In the genomic region with DNA sequence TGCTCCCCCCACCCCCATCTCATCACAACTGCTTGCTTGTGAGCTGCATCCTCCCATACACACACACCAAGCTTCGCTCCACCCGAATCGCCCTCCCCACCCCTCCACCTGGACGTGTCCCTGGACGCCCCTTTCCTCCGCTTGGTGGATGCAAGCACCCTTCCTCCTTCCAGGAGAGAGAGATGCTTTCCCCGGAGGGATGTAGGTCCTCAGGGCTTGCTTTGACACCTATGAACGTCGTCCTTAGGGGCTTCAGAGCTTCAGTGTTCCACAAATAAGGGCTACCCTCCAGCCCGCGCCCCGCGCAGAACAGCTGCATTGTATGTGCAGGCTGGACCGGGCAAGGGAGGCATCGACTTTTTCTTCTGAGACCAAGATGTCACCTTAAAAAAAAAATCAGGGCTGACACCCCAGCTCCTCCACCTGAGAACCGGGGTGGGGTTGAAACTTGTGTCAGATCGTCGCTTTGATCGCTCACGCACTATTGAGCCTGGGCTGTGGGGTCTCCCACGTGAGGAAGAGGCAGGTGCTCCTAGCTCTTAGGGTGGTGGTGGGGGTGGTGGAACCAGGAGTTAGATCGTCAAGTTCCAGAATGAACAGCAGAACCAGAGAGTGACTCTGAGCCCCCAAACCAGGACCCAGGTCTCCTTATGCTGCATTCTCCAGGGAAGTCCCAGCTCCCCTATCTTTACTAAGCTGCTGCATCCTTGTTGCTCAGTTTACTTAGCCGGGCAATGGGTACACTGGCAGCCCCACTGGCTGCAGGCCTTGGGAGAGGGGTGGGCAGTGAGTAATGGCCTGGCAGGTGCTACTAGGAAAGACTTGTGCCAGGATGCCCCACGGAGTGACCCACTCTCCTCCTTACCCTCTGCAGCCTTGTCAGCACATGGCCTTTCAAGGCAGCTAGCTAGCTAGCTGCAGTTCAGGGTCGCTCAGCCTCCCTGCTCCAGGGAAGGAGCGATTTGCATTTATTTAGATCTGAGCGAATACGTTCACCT, we compare ENCODE assay signal across 9 mouse cellular contexts. TPM values are rescaled to one million over a fixed set of nuclear protein-coding genes. Genes with fewer than 3 reads are reported as not detected.
DNase-seq lines count a peak whose midpoint lies in the region; ATAC-seq and TF ChIP-seq lines count a peak whose summit lies in the region.
"Had no signal": no experiment of that assay in that cellular context is flagged by ENCODE, and none has a peak within 500 bp of the region (broad histone marks: within the 10 kb centered on the region; RNA-seq: fewer than 3 reads in every experiment).

No protein-coding gene starts in this region.

- ATAC-seq in intestine, embryonic 15.5 days = no peak
- no peak for ATAC-seq in intestine, embryonic 16.5 days
- no peak for ATAC-seq in embryonic facial prominence, embryonic 11.5 days (replicated peaks; ENCODE audit: insufficient number of reproducible peaks, low FRiP score, low TSS enrichment, low read depth)
- ATAC-seq in forebrain, postnatal 0 days = no peak
- ATAC-seq in midbrain, embryonic 14.5 days (ENCODE audit: low FRiP score, low TSS enrichment) = no peak

- no peak for TF ChIP-seq CTCF in forebrain, postnatal 0 days (IDR thresholded peaks at IDR 0.05; ENCODE audit: low read depth)

- H3K9me3 ChIP-seq in intestine, embryonic 15.5 days = no peaks in the 10 kb centered on the region
- no peaks in the 10 kb centered on the region for H3K9me3 ChIP-seq in intestine, embryonic 16.5 days (ENCODE audit: control insufficient read depth, low read length)
- H3K9me3 ChIP-seq in embryonic facial prominence, embryonic 11.5 days (replicated peaks; ENCODE audit: control insufficient read depth, low read length) = no peaks in the 10 kb centered on the region
- H3K9me3 ChIP-seq in forebrain, postnatal 0 days (ENCODE audit: low read length) = no peaks in the 10 kb centered on the region
- no peaks in the 10 kb centered on the region for H3K9me3 ChIP-seq in midbrain, embryonic 14.5 days (ENCODE audit: control insufficient read depth, low read length)

- H3K4me1 ChIP-seq in intestine, embryonic 15.5 days (replicated peaks) = 0 out of 2 replicates have a peak, but pooled peaks cover 4% of the 10 kb centered on the region
- 0 out of 2 replicates have a peak, but pooled peaks cover 2% of the 10 kb centered on the region for H3K4me1 ChIP-seq in intestine, embryonic 16.5 days (ENCODE audit: control insufficient read depth, insufficient read depth, low read length)
- H3K4me1 ChIP-seq in embryonic facial prominence, embryonic 11.5 days (ENCODE audit: control insufficient read depth, insufficient read depth, low read length) = no peaks in the 10 kb centered on the region; the same call in 1 of the 2 replicates
- no peaks in the 10 kb centered on the region for H3K4me1 ChIP-seq in forebrain, postnatal 0 days (ENCODE audit: insufficient read depth)
- H3K4me1 ChIP-seq in midbrain, embryonic 14.5 days (ENCODE audit: control insufficient read depth, insufficient read depth, low read length) = peaks cover 35% of the 10 kb centered on the region

- H3K4me3 ChIP-seq in intestine, embryonic 15.5 days (replicated peaks) = 0 out of 2 replicates have a peak overlapping the region, but pooled peaks have one; percentile 20
- no peak overlapping the region for H3K4me3 ChIP-seq in intestine, embryonic 16.5 days (ENCODE audit: low read length)
- peak overlapping the region; percentile 31 for H3K4me3 ChIP-seq in embryonic facial prominence, embryonic 11.5 days (ENCODE audit: low read depth, low read length)
- peak overlapping the region; percentile 64 for H3K4me3 ChIP-seq in forebrain, postnatal 0 days (ENCODE audit: low read depth, low read length)
- peak overlapping the region; percentile 66 for H3K4me3 ChIP-seq in midbrain, embryonic 14.5 days (replicated peaks; ENCODE audit: low read depth, low read length)

- H3K27ac ChIP-seq in intestine, embryonic 15.5 days = no peak overlapping the region
- H3K27ac ChIP-seq in intestine, embryonic 16.5 days (ENCODE audit: low read length) = no peak overlapping the region
- no peak overlapping the region for H3K27ac ChIP-seq in embryonic facial prominence, embryonic 11.5 days (replicated peaks; ENCODE audit: low read depth, low read length)
- no peak overlapping the region; the same call in 1 of the 2 replicates for H3K27ac ChIP-seq in forebrain, postnatal 0 days (ENCODE audit: low read depth, low read length)
- peak overlapping the region; percentile 63 for H3K27ac ChIP-seq in midbrain, embryonic 14.5 days (replicated peaks; ENCODE audit: low read depth, low read length)
- H3K27ac ChIP-seq: liver, embryonic 14.5 days had no signal

- no peak for DNase-seq in embryonic facial prominence, embryonic 11.5 days (ENCODE audit: low spot score)
- DNase-seq in forebrain, postnatal 0 days = peak; percentile 50
- no peak for DNase-seq in midbrain, embryonic 14.5 days
- DNase-seq in adrenal gland, adult 18-20 months (ENCODE audit: low spot score in 2 of 2) = no peak
- DNase-seq in spleen, postnatal 36 days (ENCODE audit: low spot score in 2 of 2) = no peak
- DNase-seq in frontal cortex, postnatal 10 days (ENCODE audit: low spot score in 2 of 2) = no peak

- H3K36me3 ChIP-seq in intestine, embryonic 15.5 days = no peaks in the 10 kb centered on the region
- H3K36me3 ChIP-seq in intestine, embryonic 16.5 days (ENCODE audit: control insufficient read depth, insufficient read depth, low read length) = no peaks in the 10 kb centered on the region
- no peaks in the 10 kb centered on the region for H3K36me3 ChIP-seq in embryonic facial prominence, embryonic 11.5 days (replicated peaks; ENCODE audit: control insufficient read depth, insufficient read depth, low read depth, low read length)
- no peaks in the 10 kb centered on the region for H3K36me3 ChIP-seq in forebrain, postnatal 0 days (ENCODE audit: insufficient read depth)
- H3K36me3 ChIP-seq in midbrain, embryonic 14.5 days (ENCODE audit: control insufficient read depth, insufficient read depth, low read length) = no peaks in the 10 kb centered on the region

- no peak overlapping the region for H3K9ac ChIP-seq in intestine, embryonic 15.5 days
- H3K9ac ChIP-seq in intestine, embryonic 16.5 days (ENCODE audit: low read depth, low read length) = no peak overlapping the region
- H3K9ac ChIP-seq in embryonic facial prominence, embryonic 11.5 days (replicated peaks; ENCODE audit: low read length) = no peak overlapping the region
- H3K9ac ChIP-seq in forebrain, postnatal 0 days = peak overlapping the region; percentile 76
- peak overlapping the region; percentile 87; the same call in 1 of the 2 replicates for H3K9ac ChIP-seq in midbrain, embryonic 14.5 days (replicated peaks; ENCODE audit: low read length)
- H3K9ac ChIP-seq: liver, embryonic 14.5 days had no signal

- peak overlapping the region; percentile 49 for H3K4me2 ChIP-seq in intestine, embryonic 15.5 days (replicated peaks)
- no peak overlapping the region for H3K4me2 ChIP-seq in intestine, embryonic 16.5 days (ENCODE audit: low read depth, low read length)
- peak overlapping the region; percentile 62 for H3K4me2 ChIP-seq in embryonic facial prominence, embryonic 11.5 days (ENCODE audit: low read depth, low read length)
- peak overlapping the region; percentile 74 for H3K4me2 ChIP-seq in forebrain, postnatal 0 days (ENCODE audit: low read depth)
- peak overlapping the region; percentile 87 for H3K4me2 ChIP-seq in midbrain, embryonic 14.5 days (ENCODE audit: low read length)

- 12% methylated on average over 28 of the region's 28 CpGs for WGBS in intestine, embryonic 15.5 days
- 14% methylated on average over 28 of the region's 28 CpGs for WGBS in intestine, embryonic 16.5 days
- 9% methylated on average over 28 of the region's 28 CpGs for WGBS in embryonic facial prominence, embryonic 11.5 days
- 8% methylated on average over 28 of the region's 28 CpGs for WGBS in forebrain, postnatal 0 days
- WGBS in midbrain, embryonic 14.5 days = 4% methylated on average over 28 of the region's 28 CpGs

- peaks cover 77% of the 10 kb centered on the region for H3K27me3 ChIP-seq in intestine, embryonic 15.5 days (replicated peaks)
- H3K27me3 ChIP-seq in intestine, embryonic 16.5 days (replicated peaks; ENCODE audit: control insufficient read depth, insufficient read depth, low read length) = peaks cover 76% of the 10 kb centered on the region
- H3K27me3 ChIP-seq in embryonic facial prominence, embryonic 11.5 days (ENCODE audit: control insufficient read depth, insufficient read depth, low read length) = peaks cover 74% of the 10 kb centered on the region
- H3K27me3 ChIP-seq in forebrain, postnatal 0 days (ENCODE audit: insufficient read depth, low read length) = no peaks in the 10 kb centered on the region; the same call in 1 of the 2 replicates
- peaks cover 38% of the 10 kb centered on the region for H3K27me3 ChIP-seq in midbrain, embryonic 14.5 days (ENCODE audit: control insufficient read depth, insufficient read depth, low read length)

RNA-seq across cellular contexts. Expression of gene Igsf21, which starts 0.7 kb away (rescaled TPM):
- 1.3 and 1.5 TPM in 2 replicates for polyA plus RNA-seq in intestine, embryonic 15.5 days (2015; fragmentation: Nextera tagmentation; extraction: Ambion mirVana)
- 1.2 and 1.5 TPM in 2 replicates for polyA plus RNA-seq in intestine, embryonic 16.5 days (2015; fragmentation: Nextera tagmentation; extraction: Ambion mirVana)
- 0.95 and 2.4 TPM in 2 replicates for polyA plus RNA-seq in embryonic facial prominence, embryonic 11.5 days (2014; fragmentation: Nextera tagmentation; extraction: Ambion mirVana)
- 68.5 and 78.5 TPM in 2 replicates for total RNA-seq in forebrain, postnatal 0 days (2014; rRNA removed)
- 108 and 117 TPM in 2 replicates for polyA plus RNA-seq in forebrain, postnatal 0 days (2015; fragmentation: Nextera tagmentation; extraction: Ambion mirVana)
- 64.9 and 77.6 TPM in 2 replicates for polyA plus RNA-seq in midbrain, embryonic 14.5 days (2014; fragmentation: Nextera tagmentation; extraction: Ambion mirVana)
- 1 to 10 TPM; 3.1 to 7.2 TPM for total RNA-seq in adrenal gland, adult 18-20 months (2021)

Comparison
In these comparisons a context has a peak if more than half of its experiments do, and no peak if none do; other contexts are left out.
1. H3K9ac ChIP-seq: peak in forebrain, postnatal 0 days (single experiment) and midbrain, embryonic 14.5 days (single experiment); none in intestine, embryonic 15.5 days (single experiment), intestine, embryonic 16.5 days (single experiment) and embryonic facial prominence, embryonic 11.5 days (single experiment).
2. RNA of gene Igsf21, which starts 0.7 kb away (polyA plus RNA-seq): 108 to 117 TPM in forebrain, postnatal 0 days and 64.9 to 77.6 TPM in midbrain, embryonic 14.5 days; 1.2 to 1.5 TPM in intestine, embryonic 16.5 days, 1.3 to 1.5 TPM in intestine, embryonic 15.5 days and 0.95 to 2.4 TPM in embryonic facial prominence, embryonic 11.5 days; every median in the first group is over 10 times any median in the second.